Mouse (Mus musculus) heart, adult 2 months (tissue): ENCODE measurements at regions not wholly inside any gene's neighbourhood (a gene's known extent, or its start where the extent isn't known, plus 50 kb on each side); places are given as distances from the start of the nearest gene placed in this dataset.
A peak's percentile ranks its signal among the peaks of the same experiment; 100 is the strongest.

ENCODE experiments used
- DNase-seq, 2 experiments: peaks; one replicate each; pipeline ENCODE4 v3.0.0; 2021
- H3K27ac ChIP-seq: fragments of 200-600 bp; 2 replicates; pipeline ENCODE4 v1.8.1; 2022
- H3K27me3 ChIP-seq: fragments of 200-500 bp; 2 replicates; pipeline ENCODE4 v1.6.1; 2012; ENCODE audit warnings: mild to moderate bottlenecking, low read length, inconsistent platforms, mixed read lengths; ENCODE audit not compliant: control insufficient read depth, insufficient read depth
- H3K36me3 ChIP-seq: fragments of 200-500 bp; 2 replicates; pipeline ENCODE4 v1.6.1; 2012; ENCODE audit warnings: low read length, inconsistent platforms; ENCODE audit not compliant: control insufficient read depth, insufficient read depth
- H3K4me1 ChIP-seq: fragments of 200-500 bp; 2 replicates; pipeline ENCODE4 v1.6.1; 2011; ENCODE audit warnings: low read length; ENCODE audit not compliant: control insufficient read depth, insufficient read depth
- H3K4me3 ChIP-seq: fragments of 200-600 bp; 2 replicates; pipeline ENCODE4 v1.8.1; 2022
- H3K79me2 ChIP-seq: fragments of 200-500 bp; replicated peaks from 2 replicates; pipeline ENCODE4 v1.6.1; 2012; ENCODE audit warnings: mild to moderate bottlenecking, inconsistent platforms, low read length, moderate library complexity, mixed read lengths; ENCODE audit not compliant: control insufficient read depth, insufficient read depth
- H3K9ac ChIP-seq: fragments of 200-500 bp; 2 replicates; pipeline ENCODE4 v1.6.1; 2012; ENCODE audit warnings: low read depth, mild to moderate bottlenecking, control low read depth, inconsistent platforms, low read length, mixed read lengths
- CTCF ChIP-seq: fragments of 200-600 bp; IDR thresholded peaks from 2 replicates; pipeline ENCODE4 v1.8.1; 2022; ENCODE audit warnings: antibody characterized with exemption, mild to moderate bottlenecking, moderate library complexity
- EP300 ChIP-seq: fragments of 200-500 bp; IDR thresholded peaks from 2 replicates; pipeline ENCODE4 v1.6.1; 2011; ENCODE audit warnings: low read depth, low read length, control low read depth; ENCODE audit not compliant: insufficient read depth
- POLR2A ChIP-seq: fragments of 200-500 bp; IDR thresholded peaks from 2 replicates; pipeline ENCODE4 v1.6.1; 2011; ENCODE audit warnings: mild to moderate bottlenecking, low read depth, low read length, control low read depth; ENCODE audit not compliant: insufficient read depth
- WGBS: fragments of 180-500 bp; shearing (Covaris S2); methylation state at CpG from one replicate; pipeline ENCODE4 v1.1.7; 2018; 5-methylcytosine and 5-hydroxymethylcytosine counted together
- intact Hi-C: fragments of 180-260 bp; cut with DNase I; formaldehyde crosslinking; loops from one replicate; pipeline ENCODE4 v1.15.1; 2025

DNA sequence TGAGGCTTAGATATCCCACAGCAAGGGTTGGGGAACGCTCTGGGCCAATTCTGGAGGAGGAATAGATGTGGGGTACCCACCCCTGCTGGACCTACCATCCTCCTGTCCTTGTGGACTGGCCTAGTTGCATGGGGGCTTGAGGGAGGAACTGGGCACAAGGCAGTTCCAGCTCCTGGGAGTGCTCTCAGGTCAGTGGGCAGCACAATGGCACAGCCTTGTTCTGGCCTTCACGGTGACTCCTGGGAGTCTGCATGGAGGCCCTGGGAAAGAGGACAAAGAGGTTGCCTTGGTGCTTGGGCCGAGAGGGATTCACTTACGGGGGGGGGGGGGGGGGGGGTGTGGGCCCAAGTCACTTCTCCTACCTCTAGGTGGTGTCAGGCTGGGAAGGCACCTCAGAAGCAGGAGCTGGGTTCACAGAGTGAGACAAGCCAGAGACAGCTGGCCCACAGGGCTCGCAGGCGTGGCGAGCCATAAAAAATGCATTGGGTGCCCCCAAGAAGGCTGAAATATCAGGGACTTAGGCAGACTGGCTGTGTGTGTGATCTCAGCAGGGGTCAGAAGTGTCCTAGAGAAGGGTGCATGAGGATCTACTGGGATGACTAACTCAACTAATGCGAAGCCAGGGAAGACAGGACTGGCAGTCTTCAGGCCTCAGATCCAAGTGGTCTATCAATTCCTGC lies 83.7 kb downstream of the 1700001O22Rik start:
- peak; percentile 45 to 65 for DNase-seq
- intact Hi-C loops: loop anchor here (1.0 to 10.0 kb wide), 4 partner anchors 42 to 247 kb away; partner anchors contain the start of gene Cstad
- TF ChIP-seq POLR2A: no peak
- TF ChIP-seq CTCF: peak; percentile 36; the same call in 1 of the 2 replicates
- peak overlapping the region; percentile 47 for H3K9ac ChIP-seq
- peak overlapping the region; percentile 98 for H3K27ac ChIP-seq
- H3K79me2 ChIP-seq: no peaks in the 10 kb centered on the region
- H3K27me3 ChIP-seq: no peaks in the 10 kb centered on the region
- peak overlapping the region; percentile 29; the same call in 1 of the 2 replicates for H3K4me3 ChIP-seq
- 38% methylated on average over 8 of the region's 8 CpGs for WGBS
- peaks cover 28% of the 10 kb centered on the region for H3K4me1 ChIP-seq
- H3K36me3 ChIP-seq: no peaks in the 10 kb centered on the region

DNA sequence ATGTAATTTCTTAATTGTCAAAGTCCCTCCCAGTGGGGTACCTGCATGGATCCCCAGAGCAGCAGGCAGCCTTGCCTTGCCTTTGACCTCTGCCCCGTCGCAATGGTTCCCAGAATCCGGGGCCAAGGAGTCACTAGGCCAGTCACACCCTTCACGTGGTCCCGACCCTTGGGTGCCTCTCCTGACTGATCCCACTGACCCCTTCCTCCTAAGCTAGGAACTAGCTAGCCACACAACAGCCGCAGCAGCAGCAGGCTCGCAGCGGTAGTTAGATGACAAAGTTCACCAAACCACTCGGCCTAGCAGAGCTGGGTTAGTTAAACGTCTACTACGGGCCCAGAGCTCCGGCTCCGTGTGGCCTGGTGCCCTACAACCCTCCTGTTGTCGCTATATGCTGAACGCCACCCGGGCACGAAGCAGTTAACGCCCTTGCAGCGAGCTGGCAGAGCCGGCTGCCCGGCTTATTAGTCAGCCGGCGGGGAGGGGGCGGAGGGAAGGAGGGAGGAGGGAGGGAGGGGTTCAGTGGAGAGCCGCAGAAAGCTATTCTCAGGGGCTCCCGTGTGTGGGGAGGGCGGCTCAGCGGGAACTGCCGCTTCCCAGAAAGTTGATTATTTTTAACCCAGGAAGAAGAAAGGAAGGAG lies 84.6 kb downstream of the 1700001O22Rik start:
- TF ChIP-seq CTCF (no peak), POLR2A (peak; percentile 66; the same call in 1 of the 2 replicates)

DNA sequence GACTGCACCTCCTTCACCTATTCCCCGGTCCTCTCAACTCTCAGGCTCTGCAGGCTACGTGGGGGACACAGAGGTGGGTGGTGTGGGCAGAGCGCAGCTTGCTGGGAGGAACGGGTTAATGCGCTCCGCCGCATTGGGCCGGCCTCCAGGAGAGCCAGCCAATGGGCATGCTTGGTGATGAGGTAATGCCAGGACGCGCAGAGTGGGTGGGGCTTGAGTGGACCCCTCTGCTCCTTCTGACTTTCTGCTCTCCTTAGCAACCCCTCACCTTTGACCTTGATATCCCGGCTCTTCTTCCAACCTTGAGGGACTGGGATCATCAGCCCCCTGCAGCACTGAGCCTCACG lies 85.2 kb downstream of the 1700001O22Rik start:
- TF ChIP-seq CTCF (no peak), EP300 (0 out of 2 replicates have a peak, but pooled peaks have one; percentile 30), POLR2A (peak; percentile 13; the same call in 1 of the 2 replicates)
- Histone ChIP-seq H3K36me3 (no peaks in the 10 kb centered on the region), H3K4me1 (peaks cover 29% of the 10 kb centered on the region), H3K4me3 (peak overlapping the region; percentile 57), H3K79me2 (no peaks in the 10 kb centered on the region), H3K9ac (peak overlapping the region; percentile 76), H3K27me3 (no peaks in the 10 kb centered on the region), H3K27ac (peak overlapping the region; percentile 98)
- WGBS: under 1% methylated on average over 12 of the region's 12 CpGs
- DNase-seq: peak; percentile 91 to 92
- intact Hi-C loops: loop anchor here (2.0 to 10.0 kb wide), 3 partner anchors 41 to 124 kb away; partner anchors contain the start of gene Cstad

More for the DNA sequence above, 84.6 kb downstream of the 1700001O22Rik start:
- Histone ChIP-seq H3K4me1 (peaks cover 28% of the 10 kb centered on the region), H3K36me3 (no peaks in the 10 kb centered on the region), H3K27ac (peak overlapping the region; percentile 98), H3K79me2 (no peaks in the 10 kb centered on the region), H3K27me3 (no peaks in the 10 kb centered on the region), H3K9ac (peak overlapping the region; percentile 76), H3K4me3 (peak overlapping the region; percentile 57)
- intact Hi-C loops: loop anchor here (1.0 to 10.0 kb wide), 4 partner anchors 42 to 247 kb away; partner anchors contain the start of gene Cstad
- peak; percentile 85 to 88 for DNase-seq
- under 1% methylated on average over 29 of the region's 29 CpGs for WGBS

DNA sequence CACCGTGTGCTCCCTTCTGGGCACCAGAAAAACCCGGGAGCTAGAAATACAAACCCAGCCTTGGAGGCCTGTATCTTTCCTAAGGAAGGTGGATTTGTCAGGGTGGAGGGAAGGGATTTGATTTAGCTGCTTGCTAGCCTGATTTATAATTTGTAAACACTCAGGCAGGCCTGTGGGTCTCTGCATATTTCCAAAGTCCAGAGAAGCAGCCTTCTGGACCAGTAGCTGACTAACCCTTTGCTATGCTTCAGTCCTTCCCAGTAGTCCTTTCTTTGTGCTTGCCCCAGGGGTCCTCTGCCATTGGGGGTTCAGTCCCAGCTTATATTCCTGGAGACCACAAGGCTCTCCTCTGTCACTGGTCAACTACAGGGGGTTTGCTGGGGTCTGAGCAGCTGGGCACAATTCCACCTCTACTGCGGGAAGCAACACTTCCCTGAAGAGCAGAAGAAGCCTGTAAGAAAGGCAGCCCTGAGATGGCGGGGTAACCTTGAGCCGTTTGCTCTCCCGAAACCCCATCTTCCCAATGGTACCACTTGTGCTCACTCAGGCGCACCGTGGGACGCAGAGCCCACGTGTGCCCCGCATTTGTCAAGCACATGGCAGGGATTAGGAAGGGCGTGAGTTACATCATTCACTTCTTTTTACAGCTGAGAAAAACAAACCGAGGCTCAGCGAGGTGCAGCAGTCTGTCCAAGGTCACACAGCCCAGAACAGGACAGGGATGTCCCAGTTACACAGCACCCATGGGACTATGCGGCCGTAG lies 85.7 kb downstream of the 1700001O22Rik start:
- no peak for TF ChIP-seq POLR2A
- no peak for TF ChIP-seq CTCF
- TF ChIP-seq EP300: no peak

DNA sequence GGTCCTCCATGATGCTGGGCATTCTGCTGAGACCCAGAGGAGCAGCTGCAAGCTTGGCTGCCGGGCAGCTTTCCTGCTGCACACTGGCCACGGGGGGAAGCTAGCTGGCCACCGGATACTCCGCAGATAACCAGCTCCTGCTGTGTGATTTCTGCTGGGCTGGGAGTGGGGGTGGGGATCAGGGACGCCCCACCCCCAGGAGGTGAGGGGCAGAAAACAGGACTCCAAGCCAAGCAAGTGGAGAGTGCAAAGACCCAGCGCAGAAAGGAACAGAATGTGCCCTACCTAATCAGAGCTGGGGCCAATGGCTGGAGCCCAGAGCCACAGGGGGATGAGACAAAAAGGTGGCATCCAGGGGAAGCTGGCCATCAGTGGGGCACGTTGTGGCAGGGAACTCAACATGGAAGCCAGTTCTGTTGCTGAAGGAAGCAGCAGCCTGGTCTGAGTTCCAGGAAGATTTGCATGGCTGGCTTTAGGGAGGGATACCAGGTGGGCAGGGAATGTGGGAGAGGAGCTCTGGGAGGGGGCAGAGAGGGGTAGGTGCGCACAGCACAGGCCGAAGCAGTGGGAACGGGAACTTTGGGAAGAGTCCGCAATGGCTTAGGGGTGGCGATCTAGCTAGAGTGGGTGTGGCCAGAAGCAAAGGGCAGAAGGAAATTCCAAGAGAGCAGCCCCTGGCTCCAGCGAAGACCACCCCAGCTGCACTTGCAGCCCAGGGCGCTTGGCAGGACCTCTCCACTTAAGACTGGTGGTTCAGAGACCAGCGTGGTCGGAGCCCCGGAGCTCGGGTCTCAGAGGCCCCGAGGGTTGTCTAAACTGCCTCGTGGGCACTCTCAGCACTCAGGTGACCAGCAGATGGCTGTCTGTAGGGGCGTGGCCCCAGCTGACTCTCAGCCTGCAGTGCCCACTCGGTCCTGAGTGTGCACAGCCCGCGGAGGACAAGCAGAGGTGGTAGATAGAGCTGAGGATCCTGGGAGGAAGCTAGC lies 86.6 kb downstream of the 1700001O22Rik start:
- H3K27me3 ChIP-seq: no peaks in the 10 kb centered on the region
- DNase-seq: peak; percentile 73 to 76
- TF ChIP-seq EP300: peak; percentile 56; the same call in 1 of the 2 replicates
- peak; percentile 60 for TF ChIP-seq POLR2A
- peak; percentile 42 for TF ChIP-seq CTCF
- H3K36me3 ChIP-seq: no peaks in the 10 kb centered on the region
- intact Hi-C loops: loop anchor here (2.0 to 10.0 kb wide), 3 partner anchors 40 to 276 kb away; partner anchors contain the start of gene Cstad
- H3K27ac ChIP-seq: peak overlapping the region; percentile 98
- H3K9ac ChIP-seq: peak overlapping the region; percentile 72
- peaks cover 37% of the 10 kb centered on the region for H3K4me1 ChIP-seq
- WGBS: 7% methylated on average over 24 of the region's 24 CpGs
- H3K79me2 ChIP-seq: no peaks in the 10 kb centered on the region
- H3K4me3 ChIP-seq: peak overlapping the region; percentile 30

More for the DNA sequence above, 85.7 kb downstream of the 1700001O22Rik start:
- peak overlapping the region; percentile 57 for H3K4me3 ChIP-seq
- intact Hi-C loops: loop anchor here (2.0 to 10.0 kb wide), 4 partner anchors 40 to 277 kb away; partner anchors contain the start of gene Cstad
- H3K27ac ChIP-seq: peak overlapping the region; percentile 98
- WGBS: 24% methylated on average over 16 of the region's 16 CpGs
- no peaks in the 10 kb centered on the region for H3K79me2 ChIP-seq
- DNase-seq: peak; percentile 36 to 57
- peaks cover 32% of the 10 kb centered on the region for H3K4me1 ChIP-seq
- peak overlapping the region; percentile 72 for H3K9ac ChIP-seq
- H3K36me3 ChIP-seq: no peaks in the 10 kb centered on the region
- H3K27me3 ChIP-seq: no peaks in the 10 kb centered on the region
